Mouse (Mus musculus) MEL-GATA-1-ER (cell line): ENCODE measurements around the gene Tmigd1.
"Not testable (repeated sequence)": the region's sequence is repeated elsewhere in the genome, so short reads cannot be mapped to it uniquely, and the experiment has no call there.

ENCODE experiments used
- DNase-seq: peaks from one replicate; pipeline ENCODE4 v3.0.0-alpha.2; 2012; ENCODE audit warnings: low read depth; ENCODE audit errors: extremely low read depth

The Tmigd1 gene

GRCm38 (mm10) chr11:76898751-76899150 lies 3.2 kb upstream of the Tmigd1 start:
- no peak for DNase-seq

DNA sequence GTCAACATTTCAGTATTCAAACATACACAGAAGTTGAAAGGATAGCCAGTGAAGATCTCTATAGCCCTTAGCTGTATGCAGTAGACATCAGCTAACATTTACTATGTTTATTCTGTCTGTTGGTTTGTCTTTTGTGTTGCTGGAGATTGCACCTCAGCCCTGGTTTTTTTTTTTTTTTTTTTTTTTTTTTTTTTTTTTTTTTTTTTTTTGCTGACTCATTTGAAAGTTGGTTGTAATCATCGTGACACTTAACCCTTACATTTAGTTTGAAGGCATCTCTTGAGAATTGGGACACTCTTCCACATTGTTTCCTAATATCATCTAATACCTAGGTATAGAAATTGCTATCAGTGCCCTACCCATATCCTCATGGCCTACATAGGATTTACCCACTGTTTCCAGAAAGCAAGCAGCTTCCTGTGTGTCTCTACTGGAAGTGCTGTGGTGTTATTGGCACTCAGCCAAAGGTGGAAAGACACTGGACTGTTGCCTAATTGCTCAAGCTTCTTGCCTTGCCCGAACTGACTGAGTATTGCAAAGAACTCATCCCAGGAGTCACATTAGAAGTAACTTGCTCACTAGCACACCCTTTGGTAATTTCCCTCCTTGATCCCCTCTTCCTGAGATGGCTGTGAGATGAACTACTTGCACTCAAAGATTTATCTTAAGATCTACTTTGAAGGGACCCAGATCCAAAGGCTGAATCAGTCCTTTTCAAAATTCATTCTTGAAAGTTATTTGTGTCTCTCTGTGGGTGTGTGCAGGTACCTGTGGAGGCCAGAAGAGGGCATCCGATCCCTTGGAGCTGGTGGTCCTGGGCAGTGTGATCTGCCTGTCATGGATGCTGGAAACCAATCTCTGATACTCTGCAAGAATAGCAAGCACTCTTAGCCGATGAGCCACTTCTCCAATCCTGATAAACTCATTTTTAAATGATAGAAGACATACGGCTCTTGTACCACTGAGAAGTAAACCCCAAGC lies 1.9 kb upstream of the Tmigd1 start:
- DNase-seq = no peak

DNA sequence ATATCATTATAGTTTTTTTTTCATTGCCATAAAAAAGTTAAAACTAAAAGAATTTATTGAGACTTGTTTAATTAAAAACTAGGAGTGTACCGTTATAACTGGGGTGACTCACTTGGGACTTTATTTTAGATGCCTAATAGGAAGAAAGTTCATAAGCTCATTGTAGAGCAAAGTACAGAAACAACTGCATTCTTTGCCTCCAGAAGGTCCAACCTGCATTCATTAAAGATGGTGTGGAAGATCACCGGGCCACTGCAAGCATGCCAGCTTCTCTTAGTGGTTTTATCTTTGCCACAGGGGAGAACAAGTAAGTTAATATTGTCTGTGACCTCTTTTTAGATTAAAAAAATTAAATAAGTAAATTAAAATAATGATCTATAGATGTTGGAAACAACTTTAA lies 2.4 kb downstream of the Tmigd1 start:
- DNase-seq = no peak

DNA sequence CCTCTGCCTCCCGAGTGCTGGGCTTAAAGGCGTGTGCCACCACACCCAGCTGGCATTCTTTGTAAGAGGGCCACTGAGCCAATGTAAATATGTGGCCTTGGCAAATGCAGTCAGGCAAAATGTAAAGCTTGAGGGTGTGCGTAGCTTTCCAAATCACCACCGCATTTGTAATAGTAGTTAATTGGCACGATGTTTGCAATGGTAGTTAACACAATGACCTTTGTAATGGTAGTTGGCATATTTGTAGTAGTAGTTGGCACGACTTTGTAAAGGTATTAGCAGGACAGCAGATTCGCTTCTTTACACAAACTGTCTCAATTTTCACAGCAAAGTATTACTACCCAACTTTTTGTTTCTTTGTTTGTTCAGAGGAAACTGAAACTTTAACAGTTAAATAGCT lies 6.7 kb downstream of the Tmigd1 start:
- DNase-seq = no peak

DNA sequence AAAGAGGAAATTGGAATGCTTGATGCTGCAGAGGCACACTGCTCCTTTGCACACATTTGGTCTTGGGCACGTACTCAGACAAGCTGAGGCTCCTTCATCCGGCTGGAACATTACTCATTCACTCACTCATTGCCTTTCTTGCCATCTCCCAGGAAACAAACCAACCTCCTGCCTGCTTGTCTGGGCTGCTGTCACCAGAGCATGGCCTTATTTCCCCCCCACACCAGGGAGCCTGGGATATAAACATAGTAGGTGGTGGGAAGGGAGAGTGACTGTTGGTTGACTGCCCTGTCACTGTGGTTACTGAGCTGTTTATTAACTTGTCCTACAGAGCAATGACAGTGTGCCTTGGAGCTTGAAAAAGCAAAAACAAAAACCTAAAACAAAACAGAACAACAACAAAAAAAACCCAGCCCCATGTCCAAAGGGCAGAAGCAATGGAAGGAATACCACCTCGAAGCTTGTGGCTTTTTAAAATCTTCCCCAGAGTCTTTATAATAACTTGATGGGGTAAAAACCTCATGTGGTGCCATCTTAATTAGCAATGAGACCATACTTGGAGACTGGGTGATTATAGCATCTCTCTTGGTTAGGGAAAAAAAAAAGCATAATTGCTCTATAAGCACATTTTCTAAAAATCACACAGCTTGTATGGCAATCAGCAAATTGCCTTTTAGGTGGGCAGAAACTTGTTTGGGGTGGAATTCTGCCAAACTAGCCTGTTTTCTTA lies 9.5 kb downstream of the Tmigd1 start:
- no peak for DNase-seq

GRCm38 (mm10) chr11:76912055-76912395 lies 10.1 kb downstream of the Tmigd1 start:
- no peak for DNase-seq

DNA sequence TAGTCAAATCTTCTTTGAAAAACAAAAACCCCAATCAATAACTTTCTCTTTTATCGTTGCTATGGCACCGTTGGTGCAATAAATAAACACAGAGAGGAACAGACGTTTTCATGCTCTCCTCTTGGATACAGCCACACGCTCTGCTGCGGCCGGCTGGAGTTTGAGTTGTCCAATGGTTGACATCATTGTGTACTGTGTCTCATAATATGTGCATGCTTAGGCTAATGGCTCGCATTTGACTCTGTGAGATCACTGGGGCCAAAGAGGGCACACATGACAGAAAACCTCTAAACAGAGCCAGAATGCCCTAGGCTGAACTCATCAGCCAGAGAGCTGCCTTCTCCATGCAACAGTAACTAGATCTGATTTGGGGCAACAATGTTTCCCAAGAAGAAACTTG lies 12.4 kb downstream of the Tmigd1 start:
- DNase-seq = no peak

DNA sequence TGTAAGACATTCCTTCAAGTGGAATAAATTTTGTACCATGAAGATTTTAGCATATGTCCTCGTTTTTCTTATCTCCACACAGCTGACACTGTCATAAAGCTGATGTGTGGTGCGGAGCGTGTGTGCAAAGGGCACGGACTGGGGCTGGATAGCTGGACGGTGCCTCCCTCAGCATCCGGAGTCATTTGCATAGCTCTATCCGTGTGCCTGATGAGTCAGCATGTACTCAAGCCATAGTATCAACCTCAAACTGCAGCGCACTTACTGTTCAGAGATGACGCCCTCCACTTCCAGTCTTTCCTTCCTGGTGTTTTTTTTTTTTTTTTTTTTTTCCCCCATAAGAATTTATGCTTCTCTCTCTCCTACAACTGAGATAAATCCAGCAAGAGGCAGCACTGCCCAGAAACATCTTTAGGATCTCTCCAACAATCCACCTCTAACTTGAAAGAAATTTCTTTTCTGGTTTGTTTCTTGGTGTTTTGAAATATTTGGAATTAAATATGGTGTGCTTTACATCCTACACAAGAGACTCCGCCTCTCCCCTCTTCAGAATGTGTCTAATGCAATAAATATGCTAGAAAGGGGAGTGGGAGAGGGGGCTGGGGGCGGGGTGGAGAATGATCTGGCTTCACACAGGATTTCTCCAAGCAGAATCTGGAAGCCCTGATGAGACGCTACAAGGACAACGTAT lies 14.7 kb downstream of the Tmigd1 start:
- DNase-seq = no peak

GRCm38 (mm10) chr11:76917230-76917548 lies 15.2 kb downstream of the Tmigd1 start:
- DNase-seq = no peak

GRCm38 (mm10) chr11:76920607-76921006 lies 18.6 kb downstream of the Tmigd1 start:
- no peak for DNase-seq

DNA sequence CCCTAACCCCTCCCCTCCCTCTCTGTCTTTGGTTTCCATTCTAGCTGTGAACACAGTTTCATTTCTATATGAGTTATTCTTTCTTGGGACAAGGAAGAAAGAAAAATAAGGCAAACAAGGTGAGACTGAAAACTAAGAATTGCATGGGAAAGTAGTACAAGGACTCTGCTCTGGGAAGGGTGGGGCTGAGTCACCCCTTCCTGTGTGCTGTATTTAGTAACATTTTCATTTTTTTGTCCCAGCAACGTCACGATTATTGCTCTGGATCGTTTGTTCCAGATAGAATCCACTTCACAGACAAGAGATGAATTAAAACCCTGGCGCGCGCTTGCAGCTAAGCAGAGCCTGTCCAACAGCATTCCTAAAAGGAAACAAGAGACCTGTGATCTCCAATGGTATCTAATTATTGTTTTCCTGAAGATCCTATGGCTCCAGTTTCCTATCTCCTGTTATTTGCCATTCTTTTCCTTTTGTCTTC lies 22.8 kb downstream of the Tmigd1 start, which contains the start of gene Blmh:
Blmh (plus strand) TSS at position 51 of the 478 bp plus-strand sequence.
- DNase-seq = no peak

GRCm38 (mm10) chr11:76928586-76928985 lies 26.6 kb downstream of the Tmigd1 start:
- not testable (repeated sequence) for DNase-seq

DNA sequence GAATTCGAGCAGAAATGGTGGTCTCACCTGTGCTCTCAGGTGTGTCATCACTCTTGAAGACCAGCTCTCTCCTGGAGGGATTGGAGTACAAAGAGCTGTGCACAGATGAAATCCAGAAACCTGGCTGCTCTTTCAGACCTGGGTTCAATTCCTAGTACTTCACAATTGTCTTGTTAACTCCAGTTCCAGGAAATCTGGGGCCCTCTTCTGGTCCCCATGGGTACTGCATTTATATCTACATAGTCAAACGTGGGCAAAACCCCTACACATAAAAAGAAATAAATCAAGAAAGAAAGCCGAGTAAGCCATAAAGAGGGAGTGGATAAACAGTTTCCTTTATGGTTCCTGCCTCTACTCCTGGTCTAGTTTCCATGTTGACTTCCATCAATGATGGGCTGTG lies 31.2 kb downstream of the Tmigd1 start:
- DNase-seq = no peak

DNA sequence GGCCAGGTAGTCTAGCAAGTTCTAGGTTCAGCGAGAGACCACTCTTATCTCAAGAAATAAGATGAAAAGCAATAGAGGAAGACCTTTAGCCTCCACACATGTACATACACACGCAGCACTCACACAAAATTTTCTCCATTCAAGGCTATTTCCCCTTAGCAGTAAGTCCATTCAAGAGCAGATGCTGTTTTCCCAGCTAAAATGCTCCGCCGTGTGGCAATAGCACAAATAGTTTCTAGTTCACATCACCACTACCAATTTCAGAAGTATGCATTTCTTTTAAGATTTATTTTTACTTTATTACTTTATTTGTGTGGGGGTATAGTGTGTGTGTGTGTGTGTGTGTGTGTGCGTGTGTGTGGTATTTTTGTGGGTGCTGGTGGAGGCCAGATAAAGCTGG lies 34.6 kb downstream of the Tmigd1 start:
- DNase-seq = no peak

- DNase-seq = peak; percentile 13
Observed at GRCm38 (mm10) chr11:76944839-76945238, 42.9 kb downstream of the Tmigd1 start.

- DNase-seq = peak; percentile 60
Observed at GRCm38 (mm10) chr11:76945386-76946202, 43.6 kb downstream of the Tmigd1 start.

- DNase-seq = no peak
Observed at GRCm38 (mm10) chr11:76946203-76946585, 44.2 kb downstream of the Tmigd1 start.

DNA sequence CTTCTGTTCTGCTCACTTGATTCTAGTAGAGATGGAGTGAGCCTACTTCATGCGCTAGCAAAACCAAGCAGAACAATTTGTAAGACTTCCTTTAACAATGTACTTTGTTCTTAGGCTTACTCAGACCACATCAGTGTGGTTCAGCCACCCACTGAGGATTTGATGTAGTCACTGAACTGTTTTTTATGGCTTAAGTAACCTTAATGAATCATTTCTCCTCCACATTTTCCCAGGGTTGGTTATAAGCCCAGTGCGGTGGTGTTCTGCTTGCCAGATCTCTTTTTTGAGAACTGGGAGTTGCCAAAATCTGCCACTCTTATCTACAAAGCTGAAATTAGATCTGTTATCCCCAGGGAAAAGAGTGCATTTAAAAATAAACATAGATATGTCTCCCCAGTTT lies 51.6 kb downstream of the Tmigd1 start:
- DNase-seq = no peak

- DNase-seq = no peak
Observed at GRCm38 (mm10) chr11:76965703-76966102, 63.7 kb downstream of the Tmigd1 start.
